Mouse (Mus musculus) forebrain, postnatal 0 days (tissue): ENCODE data around the gene Lpp. TPM values are rescaled to one million over a fixed set of nuclear protein-coding genes. Genes with fewer than 3 reads are reported as not detected.

Experiments used
- ATAC-seq: fragments of 200-750 bp; cut with Nextera tagmentation; 2 replicates; pipeline ENCODE4 v1.8.0; 2017; ENCODE audit warnings: mild to moderate bottlenecking, moderate library complexity
- DNase-seq: peaks from one replicate; pipeline ENCODE4 v3.0.0-alpha.2; 2015
- H3K27ac ChIP-seq: fragments of 300-500 bp; sonication (generic); 2 replicates; pipeline ENCODE4 v1.5.1; 2014; ENCODE audit warnings: low read depth, mild to moderate bottlenecking, antibody characterized with exemption, low read length, moderate library complexity, mixed read lengths
- H3K27me3 ChIP-seq: fragments of 300-500 bp; sonication (generic); 2 replicates; pipeline ENCODE4 v1.6.1; 2014; ENCODE audit warnings: mild to moderate bottlenecking, low read length, mixed read lengths; ENCODE audit not compliant: insufficient read depth
- H3K36me3 ChIP-seq: fragments of 300-500 bp; sonication (generic); 2 replicates; pipeline ENCODE4 v1.6.1; 2014; ENCODE audit warnings: mild to moderate bottlenecking, moderate library complexity; ENCODE audit not compliant: insufficient read depth
- H3K4me1 ChIP-seq: fragments of 300-500 bp; sonication (generic); 2 replicates; pipeline ENCODE4 v1.6.1; 2014; ENCODE audit warnings: antibody characterized with exemption; ENCODE audit not compliant: insufficient read depth
- H3K4me2 ChIP-seq: fragments of 300-500 bp; sonication (generic); 2 replicates; pipeline ENCODE4 v1.6.1; 2014; ENCODE audit warnings: low read depth, mild to moderate bottlenecking, moderate library complexity
- H3K4me3 ChIP-seq: fragments of 300-500 bp; sonication (generic); 2 replicates; pipeline ENCODE4 v1.5.1; 2014; ENCODE audit warnings: low read depth, low read length, mixed read lengths
- H3K9ac ChIP-seq: fragments of 300-500 bp; sonication (generic); 2 replicates; pipeline ENCODE4 v1.6.1; 2014; ENCODE audit warnings: mild to moderate bottlenecking
- H3K9me3 ChIP-seq: fragments of 300-500 bp; sonication (generic); 2 replicates; pipeline ENCODE4 v1.6.1; 2016; ENCODE audit warnings: low read length
- CTCF ChIP-seq: sonication (generic); IDR thresholded peaks from 2 replicates; pipeline ENCODE4 v1.5.1; 2016; ENCODE audit warnings: antibody characterized with exemption, control low read depth, low read depth
- WGBS: fragments of 180-500 bp; shearing (Covaris S2); extraction: QIAGEN DNeasy Blood & Tissue Kit; methylation state at CpG from one replicate; pipeline ENCODE4 v1.1.7; 2014; 5-methylcytosine and 5-hydroxymethylcytosine counted together
- polyA plus RNA-seq: library from polyadenylated mRNA; unstranded; fragments of >200 nt; fragmentation: Nextera tagmentation; extraction: Ambion mirVana; gene quantifications from 2 replicates; pipeline ENCODE4 v1.2.1, GENCODE M21; 2015
- total RNA-seq: library from RNA; depleted of rRNA; stranded (reverse); fragments of >200 nt; gene quantifications from 2 replicates; pipeline ENCODE4 v1.2.3, GENCODE M21; 2014

The Lpp gene
- total and polyA plus RNA-seq, 2 experiments from 2014 or later, result 6.2 to 9.4 TPM

DNA sequence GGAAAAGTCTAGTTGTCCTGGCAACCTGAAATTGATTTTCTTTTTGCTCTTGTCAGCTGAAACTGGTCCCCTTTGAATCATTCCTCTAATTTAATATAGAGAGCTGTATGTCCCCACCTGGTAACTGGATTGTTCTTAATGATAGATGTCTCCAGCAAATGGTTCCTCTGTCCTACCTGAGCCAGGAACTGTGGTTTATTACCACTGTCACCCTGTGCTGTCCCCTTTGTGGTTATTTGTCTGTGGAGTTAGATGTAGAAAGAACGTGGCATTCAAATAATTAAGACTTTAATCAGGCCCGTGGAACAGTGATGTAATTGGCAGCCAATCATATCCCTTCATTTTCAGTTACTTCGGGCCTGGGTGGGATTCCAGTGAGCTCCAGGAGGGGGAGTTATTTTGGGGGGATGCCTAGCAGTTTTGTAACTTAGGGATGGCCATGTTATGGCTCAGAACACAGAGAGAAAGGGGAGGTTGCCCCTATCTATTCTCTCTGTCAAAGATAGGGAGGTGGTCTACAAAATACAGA, 109.1 kb downstream of the Lpp start:
- Histone ChIP-seq H3K27me3 (no peaks in the 10 kb centered on the region), H3K9ac (no peak overlapping the region), H3K9me3 (no peaks in the 10 kb centered on the region), H3K36me3 (no peaks in the 10 kb centered on the region), H3K4me2 (no peak overlapping the region), H3K27ac (no peak overlapping the region), H3K4me1 (no peaks in the 10 kb centered on the region), H3K4me3 (no peak overlapping the region)
- WGBS, result 34% methylated on average over 3 of the region's 3 CpGs
- peak; percentile 19; the same call in 1 of the 2 replicates for TF ChIP-seq CTCF
- peak; percentile 35 for DNase-seq
- ATAC-seq, result peak; percentile 64

DNA sequence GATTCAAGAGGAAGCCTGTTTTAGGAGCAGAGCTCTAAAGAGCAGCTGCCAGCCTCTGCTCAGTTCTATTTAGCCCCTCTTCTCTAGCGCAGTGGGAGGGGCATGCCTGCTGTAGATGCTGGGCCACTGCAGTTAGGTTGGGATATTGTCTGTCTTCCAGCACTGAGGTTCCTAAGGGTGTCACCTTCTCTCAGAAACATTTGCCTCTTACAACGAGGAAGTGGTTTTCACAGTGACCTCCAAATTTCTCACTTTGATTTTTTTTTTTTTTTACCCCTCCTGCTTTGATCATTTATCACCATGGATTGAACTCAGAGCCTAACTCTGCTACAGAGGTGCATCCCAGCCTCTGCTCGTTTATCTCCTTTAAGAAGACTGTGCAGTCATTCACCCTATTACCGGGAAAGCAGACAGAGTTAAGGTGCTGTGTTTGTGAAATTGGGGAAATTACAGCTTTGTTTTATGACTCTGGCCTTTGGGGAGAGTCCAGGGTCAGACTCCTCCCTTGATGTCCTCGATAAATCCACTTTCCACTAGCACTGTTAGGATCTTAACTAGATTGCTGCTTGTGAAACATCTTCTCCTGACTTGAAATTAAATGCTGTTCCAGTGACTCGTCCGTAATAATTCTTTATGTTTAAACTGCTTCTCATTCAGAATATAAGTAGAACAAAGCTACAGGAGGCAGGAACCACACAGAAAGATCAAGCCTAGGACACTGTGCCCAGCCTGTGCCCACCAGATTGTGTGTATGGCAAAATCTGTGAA, 111.7 kb downstream of the Lpp start:
- no peak for TF ChIP-seq CTCF
- no peak overlapping the region for H3K4me2 ChIP-seq
- WGBS, result 79% methylated on average over 7 of the region's 7 CpGs
- DNase-seq (no peak), ATAC-seq (no peak)
- H3K36me3 ChIP-seq, result no peaks in the 10 kb centered on the region
- no peak overlapping the region for H3K27ac ChIP-seq
- no peak overlapping the region for H3K4me3 ChIP-seq
- no peaks in the 10 kb centered on the region for H3K4me1 ChIP-seq
- H3K9me3 ChIP-seq, result no peaks in the 10 kb centered on the region
- no peak overlapping the region for H3K9ac ChIP-seq
- no peaks in the 10 kb centered on the region for H3K27me3 ChIP-seq

DNA sequence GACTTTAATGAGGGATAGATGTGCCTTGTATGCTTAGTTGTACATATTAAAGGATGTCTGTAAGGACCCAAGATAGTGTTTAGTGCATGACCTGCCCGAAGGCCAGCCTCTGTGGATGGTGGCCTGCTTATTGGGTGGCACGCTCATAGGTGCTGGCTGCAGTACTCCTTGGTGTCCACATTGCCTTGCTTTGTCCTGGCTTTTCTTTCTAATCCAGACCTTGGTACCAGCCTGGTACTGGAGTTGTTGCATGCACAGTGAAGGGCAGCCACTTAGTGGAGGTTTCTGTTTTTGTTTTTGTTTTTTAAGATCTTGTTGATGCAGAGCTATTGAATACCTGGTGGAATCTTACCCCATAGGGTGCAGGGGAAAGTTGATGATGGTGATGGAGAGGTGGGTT, 112.9 kb downstream of the Lpp start:
- Histone ChIP-seq H3K36me3 (no peaks in the 10 kb centered on the region), H3K9ac (no peak overlapping the region), H3K9me3 (no peaks in the 10 kb centered on the region), H3K27ac (no peak overlapping the region), H3K27me3 (no peaks in the 10 kb centered on the region), H3K4me2 (no peak overlapping the region), H3K4me1 (no peaks in the 10 kb centered on the region), H3K4me3 (no peak overlapping the region)
- no peak for ATAC-seq
- no peak for TF ChIP-seq CTCF
- 92% methylated on average over 2 of the region's 2 CpGs for WGBS
- no peak for DNase-seq

DNA sequence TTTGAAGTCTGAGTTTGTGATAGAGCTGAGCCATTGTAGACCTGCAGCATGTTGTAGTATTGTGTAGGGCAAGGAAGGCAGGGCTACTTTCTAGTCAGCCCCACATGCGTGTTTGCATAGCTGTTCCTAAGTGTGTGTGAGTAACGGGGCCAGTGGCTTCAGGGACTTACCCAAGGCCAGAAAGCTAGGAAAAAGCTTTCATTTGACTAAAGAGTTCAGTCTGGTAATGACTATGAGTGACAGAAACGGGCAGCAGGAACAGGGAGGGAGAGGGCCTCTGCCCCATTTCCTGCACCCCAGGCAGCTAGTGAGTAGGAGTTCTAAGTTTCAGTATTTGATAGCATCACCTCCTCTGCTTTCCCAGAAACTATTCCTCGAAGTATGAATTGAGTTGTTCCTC, 113.4 kb downstream of the Lpp start:
- H3K4me1 ChIP-seq, result no peaks in the 10 kb centered on the region
- no peaks in the 10 kb centered on the region for H3K9me3 ChIP-seq
- H3K9ac ChIP-seq, result no peak overlapping the region
- no peaks in the 10 kb centered on the region for H3K36me3 ChIP-seq
- 75% methylated on average over 4 of the region's 4 CpGs for WGBS
- DNase-seq (no peak), ATAC-seq (no peak)
- no peaks in the 10 kb centered on the region for H3K27me3 ChIP-seq
- no peak for TF ChIP-seq CTCF
- no peak overlapping the region for H3K27ac ChIP-seq
- H3K4me2 ChIP-seq, result no peak overlapping the region
- no peak overlapping the region for H3K4me3 ChIP-seq

DNA sequence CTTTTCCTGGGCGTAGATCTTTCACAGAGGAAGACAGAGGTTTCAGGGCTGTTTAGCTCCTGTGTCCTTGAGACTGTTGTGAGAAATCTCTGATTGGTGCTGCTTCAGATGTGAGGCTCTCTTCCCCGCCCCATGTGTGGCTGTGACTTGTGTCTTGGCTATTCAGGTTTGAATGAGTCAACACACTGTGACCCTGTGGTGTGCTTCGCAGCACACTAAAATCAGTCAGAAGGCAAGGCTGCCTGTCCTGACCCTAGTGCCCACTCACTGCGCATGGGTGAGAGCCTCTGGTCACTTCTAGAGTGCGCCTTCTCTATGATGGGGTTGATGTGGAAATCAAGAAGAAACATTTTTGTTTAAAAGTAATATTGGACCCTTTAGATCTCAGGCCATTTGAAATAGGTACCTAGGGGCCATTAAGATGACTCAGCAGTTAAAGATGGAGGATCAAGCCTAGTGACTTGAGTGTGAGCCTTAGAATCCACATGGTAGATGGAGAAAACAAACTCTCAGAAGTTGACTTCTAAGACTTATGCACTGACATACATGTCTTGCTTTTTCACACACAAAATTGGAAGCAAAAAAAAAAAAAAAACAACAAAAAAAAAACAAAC, 114.7 kb downstream of the Lpp start:
- no peak for ATAC-seq
- H3K9ac ChIP-seq, result no peak overlapping the region
- WGBS, result 94% methylated on average over 5 of the region's 5 CpGs

DNA sequence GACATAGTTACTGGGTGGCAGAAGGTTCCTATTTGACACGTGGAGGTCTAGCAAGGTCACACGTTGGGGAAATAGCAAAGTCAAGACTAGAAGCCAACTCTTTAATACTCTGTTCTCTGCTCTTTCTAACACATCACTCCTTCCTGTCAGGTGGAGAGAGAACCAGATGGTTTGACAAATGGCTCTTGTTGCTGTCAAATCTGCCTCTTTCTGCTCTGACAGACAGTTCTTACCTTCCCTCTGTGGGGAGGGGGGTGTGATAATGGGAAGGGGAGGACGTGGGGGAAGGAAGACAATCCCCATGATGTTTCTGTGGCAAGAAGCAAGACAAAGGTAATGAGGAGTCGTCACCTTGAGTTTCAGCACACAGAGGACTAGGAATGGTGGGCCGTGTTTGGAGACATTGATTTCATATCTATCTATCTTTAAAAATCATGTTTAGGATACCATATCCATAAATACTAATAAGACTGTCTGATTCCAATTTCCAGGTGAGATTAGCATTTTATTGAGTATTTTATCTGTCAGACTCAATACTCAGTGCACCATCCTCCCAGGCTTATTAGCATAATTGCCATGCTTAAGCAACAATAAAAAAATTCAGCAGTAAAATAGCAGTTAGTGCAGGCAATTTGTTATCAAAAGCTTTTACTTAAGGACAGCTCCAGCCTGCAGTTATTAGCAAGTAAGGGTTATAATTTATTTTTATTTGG, 115.9 kb downstream of the Lpp start:
- DNase-seq, result peak; percentile 30
- Histone ChIP-seq H3K4me2 (no peak overlapping the region), H3K36me3 (no peaks in the 10 kb centered on the region), H3K27ac (no peak overlapping the region), H3K27me3 (no peaks in the 10 kb centered on the region), H3K4me3 (no peak overlapping the region), H3K4me1 (no peaks in the 10 kb centered on the region), H3K9ac (no peak overlapping the region), H3K9me3 (no peaks in the 10 kb centered on the region)
- ATAC-seq, result peak; percentile 82
- TF ChIP-seq CTCF, result no peak
- WGBS, result 52% methylated on average over 5 of the region's 5 CpGs

More for the DNA sequence above, 114.7 kb downstream of the Lpp start:
- H3K36me3 ChIP-seq, result no peaks in the 10 kb centered on the region
- TF ChIP-seq CTCF, result no peak
- DNase-seq, result no peak
- H3K9me3 ChIP-seq, result no peaks in the 10 kb centered on the region
- no peaks in the 10 kb centered on the region for H3K4me1 ChIP-seq
- no peak overlapping the region for H3K4me3 ChIP-seq
- H3K27me3 ChIP-seq, result no peaks in the 10 kb centered on the region
- no peak overlapping the region for H3K27ac ChIP-seq
- no peak overlapping the region for H3K4me2 ChIP-seq

DNA sequence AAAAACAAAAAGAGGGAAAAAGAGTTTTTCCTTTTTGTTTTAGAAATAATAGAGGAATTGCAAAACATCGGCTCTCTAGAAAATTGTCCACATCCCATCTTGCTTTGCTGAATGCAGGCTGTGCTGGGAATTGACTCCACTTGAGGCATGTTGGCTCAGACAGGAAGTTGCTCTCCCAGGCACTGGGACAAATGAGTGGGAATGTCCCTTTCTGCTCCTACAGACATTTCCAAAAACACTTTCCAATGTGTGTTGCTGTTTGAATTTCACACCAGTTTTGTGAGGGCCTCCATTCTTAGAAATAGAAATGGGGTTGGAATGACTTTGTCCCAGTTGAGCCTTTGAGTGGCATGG, 116.5 kb downstream of the Lpp start:
- Histone ChIP-seq H3K9me3 (no peaks in the 10 kb centered on the region), H3K4me2 (no peak overlapping the region), H3K27me3 (no peaks in the 10 kb centered on the region), H3K4me1 (no peaks in the 10 kb centered on the region), H3K36me3 (no peaks in the 10 kb centered on the region), H3K4me3 (no peak overlapping the region), H3K27ac (peak overlapping the region; percentile 42), H3K9ac (no peak overlapping the region)
- DNase-seq (peak; percentile 27), ATAC-seq (peak; percentile 59; the same call in 1 of the 2 replicates)
- WGBS, result 35% methylated on average over 1 of the region's 1 CpGs
- no peak for TF ChIP-seq CTCF
